Mouse (Mus musculus) limb, embryonic 14.5 days (tissue): ENCODE data around the gene Nenf. TPM values are rescaled to one million over a fixed set of nuclear protein-coding genes. Genes with fewer than 3 reads are reported as not detected.

Experiments
- ATAC-seq: fragments of 200-750 bp; cut with Nextera tagmentation; 2 replicates; pipeline ENCODE4 v1.8.0; 2017; ENCODE audit warnings: low read depth, moderate number of reproducible peaks, moderate TSS enrichment; ENCODE audit not compliant: low FRiP score
- DNase-seq: peaks from one replicate; pipeline ENCODE4 v3.0.0-alpha.2; 2015; ENCODE audit warnings: low spot score
- H3K27ac ChIP-seq: fragments of 300-500 bp; sonication (generic); replicated peaks from 2 replicates; pipeline ENCODE4 v1.5.1; 2014; ENCODE audit warnings: low read depth, mild to moderate bottlenecking, low read length, moderate library complexity, mixed read lengths
- H3K27me3 ChIP-seq: fragments of 300-500 bp; sonication (generic); 2 replicates; pipeline ENCODE4 v1.6.1; 2014; ENCODE audit warnings: low read length, mixed read lengths; ENCODE audit not compliant: control insufficient read depth, insufficient read depth
- H3K36me3 ChIP-seq: fragments of 300-500 bp; sonication (generic); 2 replicates; pipeline ENCODE4 v1.6.1; 2014; ENCODE audit warnings: mild to moderate bottlenecking, low read length, moderate library complexity, mixed read lengths; ENCODE audit not compliant: control insufficient read depth, insufficient read depth
- H3K4me1 ChIP-seq: fragments of 300-500 bp; sonication (generic); 2 replicates; pipeline ENCODE4 v1.6.1; 2014; ENCODE audit warnings: antibody characterized with exemption, low read length, mixed read lengths; ENCODE audit not compliant: control insufficient read depth, insufficient read depth
- H3K4me2 ChIP-seq: fragments of 300-500 bp; sonication (generic); replicated peaks from 2 replicates; pipeline ENCODE4 v1.6.1; 2014; ENCODE audit warnings: low read depth, mild to moderate bottlenecking, low read length, moderate library complexity; ENCODE audit not compliant: severe bottlenecking
- H3K4me3 ChIP-seq: fragments of 300-500 bp; sonication (generic); replicated peaks from 2 replicates; pipeline ENCODE4 v1.5.1; 2014; ENCODE audit warnings: low read length
- H3K9ac ChIP-seq: fragments of 300-500 bp; sonication (generic); 2 replicates; pipeline ENCODE4 v1.6.1; 2014; ENCODE audit warnings: mild to moderate bottlenecking, low read depth, low read length, moderate library complexity; ENCODE audit not compliant: severe bottlenecking
- H3K9me3 ChIP-seq: fragments of 300-500 bp; sonication (generic); 2 replicates; pipeline ENCODE4 v1.6.1; 2016; ENCODE audit warnings: low read length; ENCODE audit not compliant: control insufficient read depth
- POLR2A ChIP-seq: fragments of 200-500 bp; IDR thresholded peaks from 2 replicates; pipeline ENCODE4 v1.8.0; 2012; ENCODE audit warnings: inconsistent platforms, mild to moderate bottlenecking, moderate library complexity, borderline replicate concordance; ENCODE audit not compliant: insufficient read depth, insufficient read length; ENCODE audit errors: extremely low read depth
- WGBS: fragments of 180-500 bp; shearing (Covaris S2); extraction: QIAGEN DNeasy Blood & Tissue Kit; methylation state at CpG from one replicate; pipeline ENCODE4 v1.1.7; 2014; 5-methylcytosine and 5-hydroxymethylcytosine counted together
- polyA plus RNA-seq, 2 experiments: library from polyadenylated mRNA; depleted of rRNA in 1 of 2; stranded (reverse) in 1 of 2; unstranded in 1 of 2; fragments of >200 nt; fragmentation: Nextera tagmentation in 1 of 2; extraction: Ambion mirVana in 1 of 2; gene quantifications; 2 replicates each; pipeline versions ENCODE4 v1.2.1 to v1.2.3; 2012 to 2014

The Nenf gene
- polyA plus RNA-seq, 2 experiments = 144 to 149 TPM

DNA sequence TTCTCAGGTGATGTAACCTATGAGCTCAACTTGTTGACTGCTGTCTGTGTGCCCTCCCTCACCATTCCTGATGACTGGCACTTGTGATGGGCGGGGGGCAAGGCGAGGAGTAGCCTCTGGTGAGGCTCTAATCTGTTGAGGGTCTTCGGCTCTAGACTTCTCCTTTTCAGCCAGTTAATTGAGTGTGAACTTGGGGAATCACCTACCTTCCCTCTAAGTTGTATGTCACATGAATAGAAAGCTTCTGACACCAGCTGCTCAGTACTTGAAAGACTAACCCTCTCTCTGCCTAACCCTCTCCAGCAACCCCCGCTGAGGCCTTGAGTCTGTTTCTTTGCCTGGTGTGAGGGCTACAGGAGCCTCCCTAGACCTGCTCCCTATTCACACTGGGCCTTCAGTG is 39.7 kb downstream of the Nenf start:
- 80% methylated on average over 4 of the region's 4 CpGs for WGBS
- Histone ChIP-seq H3K4me3 (no peak overlapping the region), H3K27ac (no peak overlapping the region), H3K9me3 (no peaks in the 10 kb centered on the region), H3K9ac (no peak overlapping the region), H3K4me1 (no peaks in the 10 kb centered on the region), H3K36me3 (no peaks in the 10 kb centered on the region), H3K27me3 (no peaks in the 10 kb centered on the region), H3K4me2 (no peak overlapping the region)
- no peak for ATAC-seq
- DNase-seq = no peak
- TF ChIP-seq POLR2A = no peak

DNA sequence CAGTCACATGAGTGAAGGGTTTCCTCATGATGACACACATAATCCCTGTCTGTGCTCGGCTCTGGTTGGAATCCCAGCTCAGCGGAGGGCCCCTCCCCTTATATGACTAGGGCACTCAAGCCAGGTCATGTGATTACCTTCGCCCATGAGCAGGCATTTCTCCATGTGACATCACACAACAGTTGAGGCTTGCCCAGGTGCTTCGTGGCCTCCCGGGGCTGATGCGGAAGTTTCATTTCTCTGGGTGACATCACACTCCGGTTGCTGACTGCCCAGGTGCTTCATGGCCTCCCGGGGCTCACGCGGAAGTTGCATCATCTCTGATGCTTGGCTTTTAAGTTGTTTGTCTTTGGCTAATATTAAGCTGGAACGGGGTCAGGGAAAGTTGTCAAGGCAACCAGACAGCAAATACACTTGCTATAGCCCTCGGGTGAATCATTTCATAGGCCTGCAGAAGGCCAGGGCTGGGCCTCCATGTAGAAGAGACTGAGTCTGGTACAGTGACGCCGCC is 40.4 kb downstream of the Nenf start:
- no peaks in the 10 kb centered on the region for H3K4me1 ChIP-seq
- 80% methylated on average over 14 of the region's 14 CpGs for WGBS
- no peak for TF ChIP-seq POLR2A
- no peak overlapping the region for H3K4me2 ChIP-seq
- H3K9ac ChIP-seq = no peak overlapping the region
- ATAC-seq = peak; percentile 56; the same call in 1 of the 2 replicates
- no peak for DNase-seq
- H3K27ac ChIP-seq = no peak overlapping the region
- no peak overlapping the region for H3K4me3 ChIP-seq
- H3K27me3 ChIP-seq = no peaks in the 10 kb centered on the region
- no peaks in the 10 kb centered on the region for H3K36me3 ChIP-seq
- no peaks in the 10 kb centered on the region for H3K9me3 ChIP-seq

DNA sequence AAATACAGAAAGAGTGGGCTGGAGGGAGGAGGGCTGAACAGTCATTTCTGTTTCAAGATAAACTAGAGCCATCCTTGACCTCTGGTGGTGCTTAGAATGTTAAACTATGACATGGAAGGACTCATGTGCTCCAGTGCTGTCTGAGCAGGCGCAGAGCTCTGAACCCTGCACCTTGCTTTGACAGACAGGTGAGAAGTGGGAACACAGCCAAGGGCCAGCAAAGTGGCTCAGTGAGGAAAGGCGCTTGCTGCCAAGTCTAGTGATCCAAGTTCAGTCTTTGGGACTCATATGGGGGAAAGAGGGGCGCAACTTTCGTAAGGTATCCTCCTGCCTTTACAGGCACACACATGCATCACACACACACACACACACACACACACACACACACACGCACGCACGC is 41.8 kb downstream of the Nenf start:
- Histone ChIP-seq H3K4me1 (no peaks in the 10 kb centered on the region), H3K36me3 (no peaks in the 10 kb centered on the region), H3K9ac (no peak overlapping the region), H3K4me2 (no peak overlapping the region), H3K9me3 (no peaks in the 10 kb centered on the region), H3K27me3 (no peaks in the 10 kb centered on the region), H3K4me3 (no peak overlapping the region), H3K27ac (no peak overlapping the region)
- TF ChIP-seq POLR2A = no peak
- ATAC-seq (no peak), DNase-seq (no peak)
- 87% methylated on average over 7 of the region's 7 CpGs for WGBS

DNA sequence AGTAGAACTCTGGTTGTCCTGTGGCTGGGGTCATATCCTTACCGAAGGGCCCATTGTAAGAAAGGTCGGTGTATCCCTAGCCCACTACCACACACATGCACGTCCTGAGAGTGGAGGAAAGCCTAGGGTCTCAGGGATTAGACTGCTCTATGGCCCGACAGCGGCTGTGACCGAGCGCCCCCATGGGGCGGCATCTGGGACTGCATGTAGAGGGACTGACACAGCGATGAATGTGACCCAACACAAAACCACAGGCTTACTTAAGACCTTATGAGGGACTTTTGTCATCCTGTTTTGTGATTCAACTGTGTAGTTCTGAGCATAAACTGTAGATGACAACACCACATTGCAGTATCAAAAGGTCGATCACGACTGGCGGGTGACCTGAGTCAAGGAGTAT is 42.5 kb downstream of the Nenf start:
- Histone ChIP-seq H3K9ac (no peak overlapping the region), H3K4me2 (no peak overlapping the region), H3K4me3 (no peak overlapping the region), H3K27me3 (no peaks in the 10 kb centered on the region), H3K4me1 (no peaks in the 10 kb centered on the region), H3K9me3 (no peaks in the 10 kb centered on the region), H3K27ac (no peak overlapping the region), H3K36me3 (no peaks in the 10 kb centered on the region)
- peak; percentile 70 for DNase-seq
- TF ChIP-seq POLR2A = no peak
- no peak for ATAC-seq
- 6% methylated on average over 12 of the region's 12 CpGs for WGBS

DNA sequence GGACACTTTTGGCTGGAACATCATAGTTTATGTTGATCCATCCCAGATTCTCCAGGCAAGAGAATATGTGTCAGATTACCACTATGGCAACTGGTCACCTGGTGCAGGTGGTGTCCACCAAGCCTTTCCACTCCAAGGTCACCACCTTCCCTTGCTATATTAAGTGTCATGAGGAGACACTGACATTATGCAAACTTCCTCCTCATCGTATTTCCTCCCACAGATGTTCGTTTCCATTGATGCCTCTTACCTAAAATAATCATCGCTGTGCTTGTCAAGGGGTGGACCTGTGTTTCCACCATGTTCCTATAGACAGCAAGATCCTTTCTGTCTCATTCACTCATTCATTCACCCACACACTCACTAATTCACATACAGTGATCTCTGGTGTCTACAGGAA is 45.3 kb downstream of the Nenf start:
- TF ChIP-seq POLR2A = no peak
- no peak for ATAC-seq

DNA sequence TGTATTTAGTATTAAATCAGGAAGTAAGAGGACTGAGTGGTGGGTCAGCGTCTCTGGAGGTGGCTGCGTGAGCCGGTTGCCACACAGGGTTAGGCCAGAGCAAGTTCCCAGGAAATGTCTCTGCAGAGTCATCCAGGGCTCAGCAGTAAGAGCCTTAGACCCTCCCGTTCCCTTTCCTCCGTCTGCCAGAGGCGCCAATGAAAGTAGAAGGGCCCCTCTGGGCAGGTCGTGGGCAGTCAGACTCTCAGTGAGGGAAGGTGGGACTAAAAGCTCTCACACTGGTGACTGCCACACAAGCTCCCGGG is 48.4 kb downstream of the Nenf start:
- Histone ChIP-seq H3K4me1 (peaks cover 5% of the 10 kb centered on the region; the same call in 1 of the 2 replicates), H3K27ac (no peak overlapping the region), H3K27me3 (no peaks in the 10 kb centered on the region), H3K9ac (no peak overlapping the region), H3K36me3 (no peaks in the 10 kb centered on the region), H3K4me3 (no peak overlapping the region), H3K9me3 (no peaks in the 10 kb centered on the region), H3K4me2 (no peak overlapping the region)
- DNase-seq (no peak), ATAC-seq (no peak)
- WGBS = 43% methylated on average over 8 of the region's 8 CpGs
- TF ChIP-seq POLR2A = no peak

More for the DNA sequence above, 45.3 kb downstream of the Nenf start:
- H3K27ac ChIP-seq = no peak overlapping the region
- no peaks in the 10 kb centered on the region for H3K9me3 ChIP-seq
- H3K4me3 ChIP-seq = no peak overlapping the region
- peaks cover 5% of the 10 kb centered on the region; the same call in 1 of the 2 replicates for H3K4me1 ChIP-seq
- DNase-seq = no peak
- no peak overlapping the region for H3K4me2 ChIP-seq
- no peaks in the 10 kb centered on the region for H3K36me3 ChIP-seq
- WGBS = 72% methylated on average over 3 of the region's 3 CpGs
- no peaks in the 10 kb centered on the region for H3K27me3 ChIP-seq
- H3K9ac ChIP-seq = no peak overlapping the region
